Mouse (Mus musculus): ENCODE measurements around the gene Hoxa3. TPM values are rescaled to one million over a fixed set of nuclear protein-coding genes. Genes with fewer than 3 reads are reported as not detected.

Gene Hoxa3
- total RNA-seq, 1 experiment from 2014 or later, result not detected

GRCm38 (mm10) chr6:52234428-52235140, 21.4 kb upstream of the Hoxa3 start:
- no peak for ATAC-seq (replicated peaks; ENCODE audit: insufficient number of reproducible peaks, low FRiP score, low TSS enrichment, poor library complexity, severe bottlenecking)

- ATAC-seq (replicated peaks; ENCODE audit: insufficient number of reproducible peaks, low FRiP score, low TSS enrichment, poor library complexity, severe bottlenecking), result no peak
These were observed 20.7 kb upstream of the Hoxa3 start for GRCm38 (mm10) chr6:52233546-52234427.

- no peak for ATAC-seq (replicated peaks; ENCODE audit: insufficient number of reproducible peaks, low FRiP score, low TSS enrichment, poor library complexity, severe bottlenecking)
These were observed 19.9 kb upstream of the Hoxa3 start for GRCm38 (mm10) chr6:52232984-52233545.

GRCm38 (mm10) chr6:52232568-52232965, 19.4 kb upstream of the Hoxa3 start:
- ATAC-seq (replicated peaks; ENCODE audit: insufficient number of reproducible peaks, low FRiP score, low TSS enrichment, poor library complexity, severe bottlenecking), result no peak

- no peak for ATAC-seq (replicated peaks; ENCODE audit: insufficient number of reproducible peaks, low FRiP score, low TSS enrichment, poor library complexity, severe bottlenecking)
These were observed 18.9 kb upstream of the Hoxa3 start for GRCm38 (mm10) chr6:52231885-52232567.

GRCm38 (mm10) chr6:52230516-52231165, 17.5 kb upstream of the Hoxa3 start, which contains the start of gene Hoxa9:
Gene Hoxa9, minus strand, starts transcription at chr6:52231089.
- no peak for ATAC-seq (replicated peaks; ENCODE audit: insufficient number of reproducible peaks, low FRiP score, low TSS enrichment, poor library complexity, severe bottlenecking)

GRCm38 (mm10) chr6:52229558-52230416, 16.7 kb upstream of the Hoxa3 start:
- no peak for ATAC-seq (replicated peaks; ENCODE audit: insufficient number of reproducible peaks, low FRiP score, low TSS enrichment, poor library complexity, severe bottlenecking)

- ATAC-seq (replicated peaks; ENCODE audit: insufficient number of reproducible peaks, low FRiP score, low TSS enrichment, poor library complexity, severe bottlenecking), result no peak
These were observed 15.6 kb upstream of the Hoxa3 start for GRCm38 (mm10) chr6:52228475-52229465.

GRCm38 (mm10) chr6:52227470-52228222, 14.5 kb upstream of the Hoxa3 start:
- no peak for ATAC-seq (replicated peaks; ENCODE audit: insufficient number of reproducible peaks, low FRiP score, low TSS enrichment, poor library complexity, severe bottlenecking)

GRCm38 (mm10) chr6:52226569-52227257, 13.6 kb upstream of the Hoxa3 start:
- ATAC-seq (replicated peaks; ENCODE audit: insufficient number of reproducible peaks, low FRiP score, low TSS enrichment, poor library complexity, severe bottlenecking), result no peak

- ATAC-seq (replicated peaks; ENCODE audit: insufficient number of reproducible peaks, low FRiP score, low TSS enrichment, poor library complexity, severe bottlenecking), result no peak
These were observed 12.8 kb upstream of the Hoxa3 start for GRCm38 (mm10) chr6:52225612-52226568.

GRCm38 (mm10) chr6:52224895-52225611, 11.9 kb upstream of the Hoxa3 start:
- no peak for ATAC-seq (replicated peaks; ENCODE audit: insufficient number of reproducible peaks, low FRiP score, low TSS enrichment, poor library complexity, severe bottlenecking)

GRCm38 (mm10) chr6:52223939-52224760, 11.0 kb upstream of the Hoxa3 start:
- ATAC-seq (replicated peaks; ENCODE audit: insufficient number of reproducible peaks, low FRiP score, low TSS enrichment, poor library complexity, severe bottlenecking), result no peak

Data from monocyte, adult 5-6 weeks (primary cell).